Mouse (Mus musculus) E14TG2a.4 (cell line): ENCODE measurements around the gene Kcnn3.

Experiments used
- CTCF ChIP-seq: conservative IDR thresholded peaks from 2 replicates; pipeline ENCODE4 v1.5.1; 2014; ENCODE audit warnings: low read length
- NANOG ChIP-seq: IDR thresholded peaks from 2 replicates; pipeline ENCODE4 v1.6.1; 2014; ENCODE audit warnings: borderline replicate concordance, low read length, mixed read lengths

- TF ChIP-seq CTCF (no peak), NANOG (no peak)
Observed at GRCm38 (mm10) chr3:89715207-89715966, 195.4 kb downstream of the Kcnn3 start.
